Mouse (Mus musculus) liver, embryonic 14.5 days (tissue): ENCODE data around the gene Ush2a. TPM values are rescaled to one million over a fixed set of nuclear protein-coding genes. Genes with fewer than 3 reads are reported as not detected.

Source experiments
- ATAC-seq: fragments of 200-750 bp; cut with Nextera tagmentation; 2 replicates; pipeline ENCODE4 v1.8.0; 2017; ENCODE audit warnings: moderate number of reproducible peaks, mild to moderate bottlenecking, moderate library complexity; ENCODE audit not compliant: insufficient read depth
- DNase-seq, 3 experiments: peaks; one replicate each; pipeline ENCODE4 v3.0.0-alpha.2; 2012 to 2013; ENCODE audit warnings: low read depth in 3 of 3, low spot score in 3 of 3
- H3K27ac ChIP-seq: fragments of 300-500 bp; sonication (generic); 2 replicates; pipeline ENCODE4 v1.5.1; 2014; ENCODE audit warnings: moderate library complexity, mild to moderate bottlenecking, control low read depth, inconsistent platforms
- H3K27me3 ChIP-seq: fragments of 300-500 bp; sonication (generic); 2 replicates; pipeline ENCODE4 v1.6.1; 2014; ENCODE audit warnings: mild to moderate bottlenecking, low read length, moderate library complexity; ENCODE audit not compliant: control insufficient read depth, insufficient read depth
- H3K36me3 ChIP-seq: fragments of 300-500 bp; sonication (generic); replicated peaks from 2 replicates; pipeline ENCODE4 v1.6.1; 2014; ENCODE audit warnings: low read depth; ENCODE audit not compliant: control insufficient read depth, insufficient read depth
- H3K4me1 ChIP-seq, 2 experiments: fragments of 200-500 bp in 1 of 2; fragments of 300-500 bp in 1 of 2; sonication (generic) in 1 of 2; replicated peaks; 2 replicates each; pipeline ENCODE4 v1.6.1; 2012 to 2014; ENCODE audit warnings: antibody characterized with exemption in 1 of 2, inconsistent platforms in 1 of 2, low read length in 1 of 2; ENCODE audit not compliant: control insufficient read depth in 2 of 2, insufficient read depth in 2 of 2
- H3K4me2 ChIP-seq: fragments of 300-500 bp; sonication (generic); 2 replicates; pipeline ENCODE4 v1.6.1; 2014; ENCODE audit warnings: low read depth, mild to moderate bottlenecking, control low read depth, moderate library complexity
- H3K4me3 ChIP-seq, 2 experiments: fragments of 200-500 bp in 1 of 2; fragments of 300-500 bp in 1 of 2; sonication (generic) in 1 of 2; 2 replicates each; pipeline ENCODE4 v1.5.1; 2012 to 2014; ENCODE audit warnings: low read depth in 2 of 2, low read length in 2 of 2, mild to moderate bottlenecking in 2 of 2, control low read depth in 1 of 2, inconsistent platforms in 1 of 2, moderate library complexity in 1 of 2; ENCODE audit not compliant: insufficient read depth in 1 of 2
- H3K9ac ChIP-seq: fragments of 300-500 bp; sonication (generic); replicated peaks from 2 replicates; pipeline ENCODE4 v1.6.1; 2014; ENCODE audit warnings: mild to moderate bottlenecking, control low read depth, moderate library complexity
- H3K9me3 ChIP-seq: fragments of 300-500 bp; sonication (generic); 2 replicates; pipeline ENCODE4 v1.6.1; 2016; ENCODE audit warnings: low read length, mixed read lengths; ENCODE audit not compliant: control insufficient read depth
- CTCF ChIP-seq: IDR thresholded peaks from 2 replicates; pipeline ENCODE4 v1.5.1; 2016; ENCODE audit warnings: antibody characterized with exemption, low read depth, control low read depth
- EP300 ChIP-seq: IDR thresholded peaks from 2 replicates; pipeline ENCODE4 v1.6.1; 2016; ENCODE audit warnings: antibody characterized with exemption, low read depth
- WGBS: fragments of 180-500 bp; shearing (Covaris S2); extraction: QIAGEN DNeasy Blood & Tissue Kit; methylation state at CpG from one replicate; pipeline ENCODE4 v1.1.7; 2014; ENCODE audit not compliant: insufficient replicate concordance; 5-methylcytosine and 5-hydroxymethylcytosine counted together
- polyA plus RNA-seq, 2 experiments: library from polyadenylated mRNA; depleted of rRNA in 1 of 2; stranded (reverse) in 1 of 2; unstranded in 1 of 2; fragments of >200 nt; fragmentation: Nextera tagmentation in 1 of 2; extraction: Ambion mirVana in 1 of 2; gene quantifications; 2 replicates each; pipeline versions ENCODE4 v1.2.1 to v1.2.3; 2012 to 2014

Ush2a gene
- polyA plus RNA-seq, 2 experiments, result 0.02 TPM; not detected in 1

- Histone ChIP-seq H3K4me3 (no peak overlapping the region), H3K9me3 (no peaks in the 10 kb centered on the region), H3K9ac (no peak overlapping the region), H3K27ac (no peak overlapping the region), H3K27me3 (no peaks in the 10 kb centered on the region), H3K4me1 (peaks cover 4 to 12% of the 10 kb centered on the region in 2 experiments; a peak in 2 of 4 replicates), H3K36me3 (no peaks in the 10 kb centered on the region), H3K4me2 (no peak overlapping the region)
- ATAC-seq (no peak), DNase-seq (no peak)
- WGBS, result 61% methylated on average over 9 of the region's 9 CpGs
- TF ChIP-seq EP300 (no peak), CTCF (no peak)
Measured at GRCm38 (mm10) chr1:188833906-188834305, 572.1 kb downstream of the Ush2a start.

- ATAC-seq, result no peak
- Histone ChIP-seq H3K4me2 (no peak overlapping the region), H3K27me3 (no peaks in the 10 kb centered on the region), H3K36me3 (no peaks in the 10 kb centered on the region), H3K4me1 (peaks cover 4 to 12% of the 10 kb centered on the region in 2 experiments; a peak in 2 of 4 replicates), H3K9ac (no peak overlapping the region), H3K9me3 (no peaks in the 10 kb centered on the region), H3K27ac (no peak overlapping the region), H3K4me3 (no peak overlapping the region)
- 38% methylated on average over 3 of the region's 3 CpGs for WGBS
- DNase-seq, result no peak
- TF ChIP-seq EP300, result no peak
- no peak for TF ChIP-seq CTCF
Measured at GRCm38 (mm10) chr1:188834770-188835169, 572.9 kb downstream of the Ush2a start.

DNA sequence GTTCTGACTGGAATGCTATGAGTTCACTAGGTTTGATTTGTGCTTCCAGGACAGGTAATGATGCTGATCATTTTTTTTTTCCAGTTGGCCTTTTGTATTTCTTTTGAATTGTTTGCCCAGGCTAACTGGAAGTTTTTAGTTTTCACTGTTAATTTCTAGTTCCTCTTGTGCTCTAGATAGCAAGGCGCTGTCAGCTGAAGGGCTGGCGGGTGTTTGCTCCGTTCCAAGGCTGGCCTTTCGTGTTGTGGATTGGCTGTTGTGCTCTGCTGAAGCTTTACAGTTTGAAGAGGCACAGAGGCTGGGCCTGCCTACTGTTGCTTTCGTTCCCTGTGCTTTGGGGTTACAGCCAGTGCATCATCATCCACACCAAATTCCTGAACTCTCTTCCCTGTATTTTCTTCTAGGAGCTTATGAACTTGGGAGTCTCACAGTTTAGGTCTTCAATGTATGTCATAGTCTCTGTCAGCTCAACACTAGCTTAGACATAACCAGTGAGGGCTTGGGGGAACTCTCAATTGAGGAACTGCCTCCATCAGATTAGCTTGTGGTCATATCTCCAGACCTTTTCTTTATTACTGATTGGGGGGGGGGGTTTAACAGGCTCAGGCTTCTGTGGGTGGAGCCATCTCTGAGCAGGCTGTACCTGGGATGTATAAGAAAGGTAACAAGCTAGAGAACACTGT is 575.9 kb downstream of the Ush2a start:
- WGBS, result 46% methylated on average over 5 of the region's 5 CpGs
- DNase-seq (no peak), ATAC-seq (peak; percentile 19; the same call in 1 of the 2 replicates)
- H3K9ac ChIP-seq, result no peak overlapping the region
- H3K4me1 ChIP-seq, result no peaks in the 10 kb centered on the region
- no peak for TF ChIP-seq CTCF
- no peak for TF ChIP-seq EP300
- H3K27ac ChIP-seq, result no peak overlapping the region
- no peaks in the 10 kb centered on the region for H3K36me3 ChIP-seq
- no peak overlapping the region for H3K4me3 ChIP-seq
- no peaks in the 10 kb centered on the region for H3K9me3 ChIP-seq
- no peak overlapping the region for H3K4me2 ChIP-seq
- no peaks in the 10 kb centered on the region for H3K27me3 ChIP-seq

GRCm38 (mm10) chr1:188847242-188847641 is 585.4 kb downstream of the Ush2a start:
- H3K27ac ChIP-seq, result no peak overlapping the region
- H3K4me3 ChIP-seq, result no peak overlapping the region
- WGBS, result 51% methylated on average over 6 of the region's 6 CpGs
- no peaks in the 10 kb centered on the region for H3K9me3 ChIP-seq
- no peaks in the 10 kb centered on the region for H3K4me1 ChIP-seq
- no peaks in the 10 kb centered on the region for H3K27me3 ChIP-seq
- no peak overlapping the region for H3K9ac ChIP-seq
- H3K4me2 ChIP-seq, result no peak overlapping the region
- ATAC-seq (no peak), DNase-seq (no peak)
- TF ChIP-seq CTCF (no peak), EP300 (no peak)
- no peaks in the 10 kb centered on the region for H3K36me3 ChIP-seq

DNA sequence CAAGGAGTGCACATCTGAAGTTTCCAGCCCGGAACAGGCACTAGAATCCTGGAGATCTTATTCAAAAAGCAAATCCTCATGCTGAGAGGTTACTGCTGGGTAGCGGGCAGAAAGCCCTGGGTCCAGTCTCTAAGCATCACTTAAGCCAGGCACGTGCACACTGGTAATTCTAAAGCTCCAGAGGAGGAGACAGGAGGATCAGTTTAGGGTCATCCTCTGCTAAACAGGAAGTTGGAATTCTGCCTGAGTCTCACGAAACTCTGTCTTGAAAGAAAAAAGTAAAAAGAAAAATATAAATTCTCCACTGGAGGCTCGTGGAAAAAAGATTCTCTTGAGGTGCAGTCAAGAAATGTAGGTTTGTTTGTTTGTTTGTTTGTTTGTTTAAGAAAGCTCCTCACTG is 591.0 kb downstream of the Ush2a start:
- Histone ChIP-seq H3K4me3 (no peak overlapping the region), H3K27ac (no peak overlapping the region), H3K9me3 (no peaks in the 10 kb centered on the region), H3K4me2 (no peak overlapping the region), H3K4me1 (no peaks in the 10 kb centered on the region), H3K36me3 (no peaks in the 10 kb centered on the region), H3K9ac (no peak overlapping the region), H3K27me3 (no peaks in the 10 kb centered on the region)
- WGBS, result 46% methylated on average over 5 of the region's 5 CpGs
- no peak for ATAC-seq
- TF ChIP-seq EP300 (no peak), CTCF (no peak)
- no peak for DNase-seq
